In the genomic region with DNA sequence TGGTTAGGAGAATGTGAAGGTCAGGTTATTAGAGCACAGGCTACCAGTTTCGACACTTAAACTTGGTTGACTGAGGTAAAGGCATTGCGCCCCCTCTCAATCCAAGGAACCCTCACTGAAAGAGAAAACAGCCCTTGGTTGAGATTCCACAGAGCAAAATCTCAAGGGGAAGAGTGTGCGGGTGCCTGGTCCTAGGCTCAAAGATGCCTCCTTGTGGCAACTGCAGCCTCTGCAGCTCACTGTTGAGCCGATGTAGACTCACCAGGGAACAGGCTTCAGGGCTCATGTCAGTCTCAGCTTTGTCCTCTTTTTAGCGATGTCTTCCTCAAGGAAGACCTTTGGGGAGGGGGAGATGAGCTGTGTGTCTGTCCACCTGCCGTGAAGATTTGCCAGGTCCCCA, we compare ENCODE assay signal across 8 mouse cellular contexts.
A peak's percentile ranks its signal among the peaks of the same experiment; 100 is the strongest.
DNase-seq lines count a peak whose midpoint lies in the region; ATAC-seq lines count a peak whose summit lies in the region.

No protein-coding gene starts in this region.

- H3K36me3 ChIP-seq in kidney, embryonic 15.5 days, result no peaks in the 10 kb centered on the region
- H3K36me3 ChIP-seq in liver, embryonic 13.5 days, result no peaks in the 10 kb centered on the region

- no peak overlapping the region for H3K9ac ChIP-seq in kidney, embryonic 15.5 days
- H3K9ac ChIP-seq in liver, embryonic 13.5 days, result no peak overlapping the region

- peak; percentile 79 for ATAC-seq in CD4-positive, CD25-positive, alpha-beta regulatory T cell, adult 4 months
- ATAC-seq in kidney, embryonic 15.5 days (replicated peaks; ENCODE audit: low FRiP score), result 0 out of 2 replicates have a peak, but pooled peaks have one; percentile 56
- no peak for ATAC-seq in liver, embryonic 13.5 days (ENCODE audit: low read depth)
- no peak for ATAC-seq in activated CD4-positive, CD25-positive, alpha-beta regulatory T cell, adult 4 months

- H3K4me3 ChIP-seq in kidney, embryonic 15.5 days (replicated peaks), result no peak overlapping the region
- no peak overlapping the region for H3K4me3 ChIP-seq in liver, embryonic 13.5 days (replicated peaks)

- H3K4me2 ChIP-seq in kidney, embryonic 15.5 days, result no peak overlapping the region
- H3K4me2 ChIP-seq in liver, embryonic 13.5 days, result no peak overlapping the region

- H3K4me1 ChIP-seq in kidney, embryonic 15.5 days, result no peaks in the 10 kb centered on the region
- H3K4me1 ChIP-seq in liver, embryonic 13.5 days (replicated peaks), result 0 out of 2 replicates have a peak, but pooled peaks cover 3% of the 10 kb centered on the region

- H3K27me3 ChIP-seq in kidney, embryonic 15.5 days, result no peaks in the 10 kb centered on the region
- H3K27me3 ChIP-seq in liver, embryonic 13.5 days, result no peaks in the 10 kb centered on the region

- no peak overlapping the region for H3K27ac ChIP-seq in kidney, embryonic 15.5 days
- H3K27ac ChIP-seq in liver, embryonic 13.5 days, result no peak overlapping the region

- peak; percentile 89 for DNase-seq in NIH3T3 (ENCODE audit: low read depth)
- DNase-seq in cerebellum, postnatal 4 days (ENCODE audit: low spot score in 2 of 2), result peak; percentile 38 to 51
- peak; percentile 39 for DNase-seq in gastrocnemius, postnatal 25 days
- DNase-seq in liver, embryonic 13.5 days, result peak; percentile 19
- DNase-seq in right cerebral cortex, postnatal 10 days (ENCODE audit: low spot score in 2 of 2), result peak; percentile 65 to 67

- H3K9me3 ChIP-seq in kidney, embryonic 15.5 days (replicated peaks), result no peaks in the 10 kb centered on the region
- H3K9me3 ChIP-seq in liver, embryonic 13.5 days (replicated peaks), result no peaks in the 10 kb centered on the region

- whole genome bisulfite sequencing in kidney, embryonic 15.5 days, result 38% methylated on average over 6 of the region's 6 CpGs
- 28% methylated on average over 6 of the region's 6 CpGs for WGBS in liver, embryonic 13.5 days (ENCODE audit: insufficient replicate concordance)

Comparison
In these comparisons a context has a peak if more than half of its experiments do, and no peak if none do; other contexts are left out.
1. ATAC-seq: peak in CD4-positive, CD25-positive, alpha-beta regulatory T cell, adult 4 months (single experiment) and kidney, embryonic 15.5 days (single experiment); none in liver, embryonic 13.5 days (single experiment) and activated CD4-positive, CD25-positive, alpha-beta regulatory T cell, adult 4 months (single experiment).
2. DNase-seq: peak in every context shown above with its lines; median percentile 89 in NIH3T3; 66 in right cerebral cortex, postnatal 10 days; 44 in cerebellum, postnatal 4 days; 39 in gastrocnemius, postnatal 25 days; 19 in liver, embryonic 13.5 days.